In genomic region chr15:31573287-31573686, GRCm38 (mm10) we compare ENCODE assay signal across 25 mouse cellular contexts. TPM values are rescaled to one million over a fixed set of nuclear protein-coding genes. Genes with fewer than 3 reads are reported as not detected.
DNase-seq lines count a peak whose midpoint lies in the region; ATAC-seq and TF ChIP-seq lines count a peak whose summit lies in the region.
"Had no signal": no experiment of that assay in that cellular context is flagged by ENCODE, and none has a peak within 500 bp of the region (broad histone marks: within the 10 kb centered on the region; RNA-seq: fewer than 3 reads in every experiment).

No protein-coding gene starts in this region.

- H3K4me2 ChIP-seq in liver, embryonic 15.5 days: no peak overlapping the region
- H3K4me2 ChIP-seq: embryonic facial prominence, embryonic 15.5 days; heart, embryonic 13.5 days; hindbrain, embryonic 13.5 days had no signal

- TF ChIP-seq POLR2A in MEL (IDR thresholded peaks at IDR 0.05; ENCODE audit: control insufficient read depth in 1 of 2, insufficient read depth in 1 of 2, low read depth in 1 of 2, low read length in 2 of 2, poor library complexity in 1 of 2): no peak

- no peak for TF ChIP-seq CTCF in MEL (IDR thresholded peaks at IDR 0.05 in 2 of 3, conservative IDR thresholded peaks at IDR 0.05 in 1 of 3; ENCODE audit: control insufficient read depth in 1 of 3, insufficient read depth in 1 of 3, low read depth in 2 of 3, low read length in 3 of 3, poor library complexity in 1 of 3, severe bottlenecking in 1 of 3)

- H3K4me3 ChIP-seq in MEL (ENCODE audit: control insufficient read depth in 1 of 2, insufficient read depth in 1 of 2, low read depth in 2 of 2, low read length in 2 of 2): no peak overlapping the region
- no peak overlapping the region for H3K4me3 ChIP-seq in liver, embryonic 15.5 days (replicated peaks)
- H3K4me3 ChIP-seq: embryonic facial prominence, embryonic 15.5 days; erythroblast, embryonic 14.5 days; forebrain, embryonic 10.5 days; gastrocnemius, adult 2 months; heart, embryonic 13.5 days; hindbrain, embryonic 13.5 days had no signal

- WGBS in liver, embryonic 15.5 days (ENCODE audit: insufficient replicate concordance): 13% methylated on average over 4 of the region's 4 CpGs

- peaks cover 0 to 19% of the 10 kb centered on the region in 2 experiments; a peak in 2 of 4 replicates for H3K36me3 ChIP-seq in MEL (ENCODE audit: control insufficient read depth in 1 of 2, insufficient read depth in 2 of 2, low read length in 2 of 2)
- no peaks in the 10 kb centered on the region for H3K36me3 ChIP-seq in liver, embryonic 15.5 days (replicated peaks)
- H3K36me3 ChIP-seq: embryonic facial prominence, embryonic 15.5 days; forebrain, embryonic 10.5 days; heart, embryonic 13.5 days; hindbrain, embryonic 13.5 days had no signal

- peak overlapping the region; percentile 68 for H3K27ac ChIP-seq in MEL (ENCODE audit: control insufficient read depth, low read depth, low read length)
- H3K27ac ChIP-seq in liver, embryonic 15.5 days (replicated peaks): peak overlapping the region; percentile 31
- H3K27ac ChIP-seq: forebrain, embryonic 10.5 days; heart, embryonic 13.5 days; hindbrain, embryonic 13.5 days; hindbrain, postnatal 0 days had no signal

- peak in 1 of 2 experiments; percentile 84; a peak in 3 of 4 replicates for TF ChIP-seq EP300 in MEL (IDR thresholded peaks at IDR 0.05; ENCODE audit: low read depth in 1 of 2, low read length in 2 of 2)

- no peak for TF ChIP-seq RAD21 in MEL (IDR thresholded peaks at IDR 0.05; ENCODE audit: low read depth, low read length)

- no peaks in the 10 kb centered on the region for H3K9me3 ChIP-seq in MEL (replicated peaks; ENCODE audit: insufficient read depth, low read length)
- no peaks in the 10 kb centered on the region for H3K9me3 ChIP-seq in liver, embryonic 15.5 days (replicated peaks)
- H3K9me3 ChIP-seq: embryonic facial prominence, embryonic 15.5 days; forebrain, embryonic 10.5 days; heart, embryonic 13.5 days; hindbrain, embryonic 13.5 days had no signal

- H3K4me1 ChIP-seq in MEL (ENCODE audit: control insufficient read depth in 1 of 2, insufficient read depth in 2 of 2, low read length in 2 of 2): peaks cover 12 to 29% of the 10 kb centered on the region in 2 experiments
- peaks cover 47% of the 10 kb centered on the region for H3K4me1 ChIP-seq in liver, embryonic 15.5 days (replicated peaks)

- no peaks in the 10 kb centered on the region for H3K27me3 ChIP-seq in MEL (ENCODE audit: control insufficient read depth in 1 of 2, insufficient read depth in 2 of 2, low read length in 2 of 2)
- H3K27me3 ChIP-seq in liver, embryonic 15.5 days: no peaks in the 10 kb centered on the region
- H3K27me3 ChIP-seq: CH12.LX; embryonic facial prominence, embryonic 15.5 days; heart, embryonic 13.5 days; hindbrain, embryonic 13.5 days; Patski had no signal

- H3K9ac ChIP-seq in MEL (ENCODE audit: control insufficient read depth, low read depth, low read length, poor library complexity, severe bottlenecking): no peak overlapping the region
- no peak overlapping the region for H3K9ac ChIP-seq in liver, embryonic 15.5 days
- H3K9ac ChIP-seq: embryonic facial prominence, embryonic 15.5 days; heart, embryonic 13.5 days; hindbrain, embryonic 13.5 days had no signal

- DNase-seq in MEL (ENCODE audit: low read depth, low spot score): peak; percentile 75
- DNase-seq in c-Kit-positive CD71-positive TER-119-positive erythroid progenitor cells, embryonic 14.5 days (ENCODE audit: low spot score): peak; percentile 21
- DNase-seq in thymus, postnatal 10 days (ENCODE audit: low spot score in 2 of 2): no peak
- no peak for DNase-seq in embryo, embryonic 10.5 days (ENCODE audit: low spot score)
- DNase-seq in ovary, adult 18-20 months (ENCODE audit: low spot score): no peak
- DNase-seq: adrenal gland, postnatal 14 days; cerebellum, adult 2 months; cerebellum, postnatal 10 days; embryo, embryonic 11 days; gastrocnemius, adult 2 months; gastrocnemius, postnatal 25 days; heart, postnatal 36 days had no signal

- no peaks in the 10 kb centered on the region for H3K79me2 ChIP-seq in MEL (ENCODE audit: control insufficient read depth, insufficient read depth, low read length, poor library complexity)

- ATAC-seq in liver, embryonic 15.5 days (ENCODE audit: insufficient read depth): peak; percentile 75
- peak; percentile 69 for ATAC-seq in megakaryocyte-erythroid progenitor cell, adult 5-6 weeks (replicated peaks; ENCODE audit: low FRiP score, low TSS enrichment, poor library complexity, severe bottlenecking)
- ATAC-seq: activated CD4-positive, CD25-positive, alpha-beta regulatory T cell, adult 4 months; forebrain, embryonic 14.5 days; hindbrain, postnatal 0 days; Patski had no signal

TF ChIP-seq in MEL, 35 proteins besides CTCF, POLR2A, EP300 and RAD21 (continues in another document):
- peak; percentile 29; the same call in 1 of the 2 replicates for TF ChIP-seq TAL1 (IDR thresholded peaks at IDR 0.05; ENCODE audit: low read length)
- 0 out of 2 replicates have a peak, but pooled peaks have one; percentile 38 for TF ChIP-seq HCFC1 (IDR thresholded peaks at IDR 0.05; ENCODE audit: low read depth, low read length)
- no peak for TF ChIP-seq USF1 (IDR thresholded peaks at IDR 0.05; ENCODE audit: low read depth, low read length)
- no peak for TF ChIP-seq CHD1 (IDR thresholded peaks at IDR 0.05; ENCODE audit: low read depth, low read length)
- no peak for TF ChIP-seq NRF1 (IDR thresholded peaks at IDR 0.05; ENCODE audit: insufficient read depth, low read depth, low read length, poor library complexity, severe bottlenecking)
- 0 out of 2 replicates have a peak, but pooled peaks have one; percentile 37 for TF ChIP-seq ETS1 (IDR thresholded peaks at IDR 0.05; ENCODE audit: low read depth, low read length)
- TF ChIP-seq MYB (IDR thresholded peaks at IDR 0.05; ENCODE audit: low read depth, low read length): peak; percentile 53; the same call in 1 of the 2 replicates
- TF ChIP-seq SIN3A (IDR thresholded peaks at IDR 0.05; ENCODE audit: low read length): peak; percentile 66; the same call in 1 of the 2 replicates
- no peak for TF ChIP-seq ZKSCAN1 (IDR thresholded peaks at IDR 0.05; ENCODE audit: low read depth, low read length)
- TF ChIP-seq ZC3H11A (IDR thresholded peaks at IDR 0.05; ENCODE audit: low read depth, low read length): 0 out of 2 replicates have a peak, but pooled peaks have one; percentile 1
- TF ChIP-seq GABPA (IDR thresholded peaks at IDR 0.05; ENCODE audit: low read depth, low read length): no peak
- no peak for TF ChIP-seq MEF2A (IDR thresholded peaks at IDR 0.05; ENCODE audit: extremely low read depth, insufficient replicate concordance, low read depth, low read length, poor library complexity, severe bottlenecking)
- 0 out of 2 replicates have a peak, but pooled peaks have one; percentile 37 for TF ChIP-seq MAZ (IDR thresholded peaks at IDR 0.05; ENCODE audit: low read depth, low read length)
- TF ChIP-seq ZNF384 (IDR thresholded peaks at IDR 0.05; ENCODE audit: low read depth, low read length): no peak
- no peak for TF ChIP-seq POLR2AphosphoS5 (IDR thresholded peaks at IDR 0.05; ENCODE audit: borderline replicate concordance, low read depth, low read length)
- no peak for TF ChIP-seq CHD2 (IDR thresholded peaks at IDR 0.05; ENCODE audit: low read length)
- no peak for TF ChIP-seq MAX (IDR thresholded peaks at IDR 0.05; ENCODE audit: low read length)
- TF ChIP-seq ELF1 (IDR thresholded peaks at IDR 0.05; ENCODE audit: low read depth, low read length): no peak
- TF ChIP-seq KAT2A (conservative IDR thresholded peaks at IDR 0.05; ENCODE audit: low read depth, low read length): no peak
- no peak for TF ChIP-seq UBTF (IDR thresholded peaks at IDR 0.05; ENCODE audit: borderline replicate concordance, insufficient read depth, low read depth, low read length)
- TF ChIP-seq E2F4 (IDR thresholded peaks at IDR 0.05; ENCODE audit: borderline replicate concordance, low read depth, low read length): no peak
- TF ChIP-seq SMC3 (IDR thresholded peaks at IDR 0.05; ENCODE audit: low read depth, low read length): no peak

RNA-seq across cellular contexts. Expression of gene Cmbl, which starts 8.1 kb away (rescaled TPM):
- 0.31 TPM in 1 of 2 replicates, not detected in the other for total RNA-seq in MEL (2012; rRNA removed)
- under 1 TPM in 1 of 2 experiments, not detected in 1; 0.22 TPM for polyA plus RNA-seq in MEL (2012; ENCODE audit: insufficient read depth in 1 of 2, insufficient read length in 2 of 2, low read depth in 1 of 2, low replicate concordance in 2 of 2, missing spikeins in 1 of 2)
- 11.0 and 13.3 TPM in 2 replicates for polyA plus RNA-seq in liver, embryonic 15.5 days (2015; fragmentation: Nextera tagmentation; extraction: Ambion mirVana)
- not detected in 2 replicates for total RNA-seq in megakaryocyte-erythroid progenitor cell, adult 5-6 weeks (2014; fragmentation: Nextera tagmentation)
- total RNA-seq in megakaryocyte-erythroid progenitor cell, adult 5-6 weeks (2017): not detected in 2 replicates
- total RNA-seq: CH12.LX; granulocyte monocyte progenitor cell, adult 5-6 weeks had no signal
- polyA plus RNA-seq: erythroblast, embryonic 14.5 days had no signal

RNA-seq across cellular contexts. Expression of gene Cct5, which starts 28.3 kb away (rescaled TPM):
- total RNA-seq in MEL (2012; rRNA removed): 1,184 and 1,257 TPM in 2 replicates
- 100 to 1,000 TPM; 396 to 798 TPM for polyA plus RNA-seq in MEL (2012; ENCODE audit: insufficient read depth in 1 of 2, insufficient read length in 2 of 2, low read depth in 1 of 2, low replicate concordance in 2 of 2, missing spikeins in 1 of 2)
- polyA plus RNA-seq in liver, embryonic 15.5 days (2015; fragmentation: Nextera tagmentation; extraction: Ambion mirVana): 254 and 263 TPM in 2 replicates
- total RNA-seq in megakaryocyte-erythroid progenitor cell, adult 5-6 weeks (2014; fragmentation: Nextera tagmentation): 506 and 590 TPM in 2 replicates
- total RNA-seq in megakaryocyte-erythroid progenitor cell, adult 5-6 weeks (2017): 614 and 625 TPM in 2 replicates

RNA-seq across cellular contexts. Expression of gene Fam173b, which starts 28.4 kb away (rescaled TPM):
- 26.2 and 29.2 TPM in 2 replicates for total RNA-seq in MEL (2012; rRNA removed)
- 10 to 100 TPM in 1 of 2 experiments, not detected in 1; 21.0 TPM for polyA plus RNA-seq in MEL (2012; ENCODE audit: insufficient read depth in 1 of 2, insufficient read length in 2 of 2, low read depth in 1 of 2, low replicate concordance in 2 of 2, missing spikeins in 1 of 2)
- polyA plus RNA-seq in liver, embryonic 15.5 days (2015; fragmentation: Nextera tagmentation; extraction: Ambion mirVana): 8.3 and 8.6 TPM in 2 replicates
- total RNA-seq in megakaryocyte-erythroid progenitor cell, adult 5-6 weeks (2014; fragmentation: Nextera tagmentation): 15.0 and 22.3 TPM in 2 replicates
- 5.7 and 11.0 TPM in 2 replicates for total RNA-seq in megakaryocyte-erythroid progenitor cell, adult 5-6 weeks (2017)

RNA-seq across cellular contexts. Expression of gene March6, which starts 42.4 kb away (rescaled TPM):
- 37.9 and 42.8 TPM in 2 replicates for total RNA-seq in MEL (2012; rRNA removed)
- polyA plus RNA-seq in MEL (2012; ENCODE audit: insufficient read depth in 1 of 2, insufficient read length in 2 of 2, low read depth in 1 of 2, low replicate concordance in 2 of 2, missing spikeins in 1 of 2): 100 to 1,000 TPM in 1 of 2 experiments, 10 to 100 TPM in 1; 62.5 to 114 TPM
- polyA plus RNA-seq in liver, embryonic 15.5 days (2015; fragmentation: Nextera tagmentation; extraction: Ambion mirVana): 12.9 and 15.6 TPM in 2 replicates
- total RNA-seq in megakaryocyte-erythroid progenitor cell, adult 5-6 weeks (2014; fragmentation: Nextera tagmentation): 57.2 and 60.8 TPM in 2 replicates
- total RNA-seq in megakaryocyte-erythroid progenitor cell, adult 5-6 weeks (2017): 53.1 and 62.4 TPM in 2 replicates

Comparison
In these comparisons a context has a peak if more than half of its experiments do, and no peak if none do; other contexts are left out.
1. DNase-seq: peak in MEL (single experiment) and c-Kit-positive CD71-positive TER-119-positive erythroid progenitor cells, embryonic 14.5 days (single experiment); none in thymus, postnatal 10 days (0 of 2), embryo, embryonic 10.5 days (single experiment) and ovary, adult 18-20 months (single experiment).